Mouse (Mus musculus) midbrain, embryonic 15.5 days (tissue): ENCODE measurements around the gene Treml2. TPM values are rescaled to one million over a fixed set of nuclear protein-coding genes. Genes with fewer than 3 reads are reported as not detected.
"Not testable (repeated sequence)": the region's sequence is repeated elsewhere in the genome, so short reads cannot be mapped to it uniquely, and the experiment has no call there.

ENCODE experiments used
- ATAC-seq: fragments of 200-750 bp; cut with Nextera tagmentation; replicated peaks from 2 replicates; pipeline ENCODE4 v1.8.0; 2017; ENCODE audit warnings: moderate TSS enrichment
- H3K27ac ChIP-seq: fragments of 300-500 bp; sonication (generic); 2 replicates; pipeline ENCODE4 v1.5.1; 2015; ENCODE audit warnings: mild to moderate bottlenecking, inconsistent platforms
- H3K27me3 ChIP-seq: fragments of 300-500 bp; sonication (generic); replicated peaks from 2 replicates; pipeline ENCODE4 v1.6.1; 2015; ENCODE audit warnings: inconsistent platforms
- H3K36me3 ChIP-seq: fragments of 300-500 bp; sonication (generic); replicated peaks from 2 replicates; pipeline ENCODE4 v1.6.1; 2015; ENCODE audit warnings: inconsistent platforms
- H3K4me1 ChIP-seq: fragments of 300-500 bp; sonication (generic); 2 replicates; pipeline ENCODE4 v1.6.1; 2015; ENCODE audit warnings: inconsistent platforms
- H3K4me2 ChIP-seq: fragments of 300-500 bp; sonication (generic); 2 replicates; pipeline ENCODE4 v1.6.1; 2015; ENCODE audit warnings: inconsistent platforms, mild to moderate bottlenecking, moderate library complexity
- H3K4me3 ChIP-seq: fragments of 300-500 bp; sonication (generic); 2 replicates; pipeline ENCODE4 v1.5.1; 2015; ENCODE audit warnings: mild to moderate bottlenecking, inconsistent platforms
- H3K9ac ChIP-seq: fragments of 300-500 bp; sonication (generic); 2 replicates; pipeline ENCODE4 v1.6.1; 2015; ENCODE audit warnings: mild to moderate bottlenecking, inconsistent platforms
- H3K9me3 ChIP-seq: fragments of 300-500 bp; sonication (generic); 2 replicates; pipeline ENCODE4 v1.6.1; 2016; ENCODE audit warnings: inconsistent platforms
- WGBS: fragments of 180-500 bp; shearing (Covaris S2); methylation state at CpG from one replicate; pipeline ENCODE4 v1.1.7; 2015; ENCODE audit warnings: mixed read lengths; 5-methylcytosine and 5-hydroxymethylcytosine counted together
- polyA plus RNA-seq: library from polyadenylated mRNA; unstranded; fragments of >200 nt; fragmentation: Nextera tagmentation; extraction: Ambion mirVana; gene quantifications from 2 replicates; pipeline ENCODE4 v1.2.1, GENCODE M21; 2015

Treml2 gene
- polyA plus RNA-seq, 1 experiment from 2014 or later, result not detected

- 76% methylated on average over 9 of the region's 9 CpGs for WGBS
- no peak for ATAC-seq
- H3K27ac ChIP-seq, result no peak overlapping the region
These were observed 1.6 kb downstream of the Treml2 start for GRCm38 (mm10) chr17:48300861-48301260.

GRCm38 (mm10) chr17:48301792-48302191 is 2.5 kb downstream of the Treml2 start:
- no peak overlapping the region for H3K4me3 ChIP-seq
- H3K4me1 ChIP-seq, result no peaks in the 10 kb centered on the region
- H3K9ac ChIP-seq, result no peak overlapping the region
- 92% methylated on average over 5 of the region's 5 CpGs for WGBS
- no peaks in the 10 kb centered on the region for H3K9me3 ChIP-seq
- no peak overlapping the region for H3K4me2 ChIP-seq
- no peak overlapping the region for H3K27ac ChIP-seq
- no peaks in the 10 kb centered on the region for H3K36me3 ChIP-seq
- no peaks in the 10 kb centered on the region for H3K27me3 ChIP-seq
- ATAC-seq, result no peak

More at GRCm38 (mm10) chr17:48300861-48301260, 1.6 kb downstream of the Treml2 start:
- Histone ChIP-seq H3K4me3 (no peak overlapping the region), H3K9ac (no peak overlapping the region), H3K4me1 (no peaks in the 10 kb centered on the region), H3K9me3 (no peaks in the 10 kb centered on the region), H3K36me3 (no peaks in the 10 kb centered on the region), H3K4me2 (no peak overlapping the region), H3K27me3 (no peaks in the 10 kb centered on the region)

- H3K4me1 ChIP-seq, result no peaks in the 10 kb centered on the region
- no peak overlapping the region for H3K9ac ChIP-seq
- no peaks in the 10 kb centered on the region for H3K9me3 ChIP-seq
- no peak overlapping the region for H3K4me2 ChIP-seq
- ATAC-seq, result no peak
- no peaks in the 10 kb centered on the region for H3K27me3 ChIP-seq
- WGBS, result 77% methylated on average over 2 of the region's 2 CpGs
- no peak overlapping the region for H3K4me3 ChIP-seq
- no peaks in the 10 kb centered on the region for H3K36me3 ChIP-seq
- H3K27ac ChIP-seq, result no peak overlapping the region
These were observed 12.8 kb downstream of the Treml2 start for GRCm38 (mm10) chr17:48312124-48312523.

- H3K27me3 ChIP-seq, H3K36me3 ChIP-seq, H3K9ac ChIP-seq, H3K9me3 ChIP-seq, H3K27ac ChIP-seq, ATAC-seq, H3K4me1 ChIP-seq, H3K4me2 ChIP-seq, H3K4me3 ChIP-seq: not testable (repeated sequence)
- 93% methylated on average over 3 of the region's 3 CpGs for WGBS
These were observed 16.7 kb downstream of the Treml2 start, which contains the start of gene B430306N03Rik for GRCm38 (mm10) chr17:48315905-48316579. B430306N03Rik (plus strand) TSS chr17:48316141.

GRCm38 (mm10) chr17:48318686-48319085 is 19.4 kb downstream of the Treml2 start:
- H3K4me1 ChIP-seq, result no peaks in the 10 kb centered on the region
- no peaks in the 10 kb centered on the region for H3K27me3 ChIP-seq
- no peak overlapping the region for H3K4me2 ChIP-seq
- H3K27ac ChIP-seq, result no peak overlapping the region
- no peak for ATAC-seq
- H3K36me3 ChIP-seq, result no peaks in the 10 kb centered on the region
- no peak overlapping the region for H3K4me3 ChIP-seq
- H3K9ac ChIP-seq, result no peak overlapping the region
- no peaks in the 10 kb centered on the region for H3K9me3 ChIP-seq
- WGBS, result 94% methylated on average over 1 of the region's 1 CpGs

GRCm38 (mm10) chr17:48321279-48321678 is 22.0 kb downstream of the Treml2 start:
- Histone ChIP-seq H3K4me2 (no peak overlapping the region), H3K27me3 (no peaks in the 10 kb centered on the region), H3K4me3 (no peak overlapping the region), H3K36me3 (no peaks in the 10 kb centered on the region), H3K9me3 (no peaks in the 10 kb centered on the region), H3K9ac (no peak overlapping the region), H3K4me1 (no peaks in the 10 kb centered on the region), H3K27ac (no peak overlapping the region)
- WGBS, result 90% methylated on average over 2 of the region's 2 CpGs
- no peak for ATAC-seq

- no peak overlapping the region for H3K27ac ChIP-seq
- no peaks in the 10 kb centered on the region for H3K4me1 ChIP-seq
- H3K4me2 ChIP-seq, result no peak overlapping the region
- no peaks in the 10 kb centered on the region for H3K9me3 ChIP-seq
- H3K27me3 ChIP-seq, result no peaks in the 10 kb centered on the region
- H3K4me3 ChIP-seq, result no peak overlapping the region
- no peaks in the 10 kb centered on the region for H3K36me3 ChIP-seq
- no peak for ATAC-seq
- H3K9ac ChIP-seq, result no peak overlapping the region
- 62% methylated on average over 3 of the region's 3 CpGs for WGBS
These were observed 23.9 kb downstream of the Treml2 start for GRCm38 (mm10) chr17:48323236-48323635.

- Histone ChIP-seq H3K4me1 (no peaks in the 10 kb centered on the region), H3K36me3 (no peaks in the 10 kb centered on the region), H3K27ac (no peak overlapping the region), H3K4me2 (no peak overlapping the region), H3K4me3 (no peak overlapping the region), H3K9me3 (no peaks in the 10 kb centered on the region), H3K9ac (no peak overlapping the region), H3K27me3 (no peaks in the 10 kb centered on the region)
- no peak for ATAC-seq
- WGBS, result 92% methylated on average over 5 of the region's 5 CpGs
These were observed 25.0 kb downstream of the Treml2 start for GRCm38 (mm10) chr17:48324258-48324657.

GRCm38 (mm10) chr17:48325093-48325492 is 25.8 kb downstream of the Treml2 start:
- Histone ChIP-seq H3K27ac (no peak overlapping the region), H3K27me3 (no peaks in the 10 kb centered on the region), H3K4me1 (no peaks in the 10 kb centered on the region), H3K9me3 (no peaks in the 10 kb centered on the region), H3K36me3 (no peaks in the 10 kb centered on the region), H3K9ac (no peak overlapping the region), H3K4me3 (no peak overlapping the region), H3K4me2 (no peak overlapping the region)
- 94% methylated on average over 6 of the region's 6 CpGs for WGBS
- ATAC-seq, result no peak

- Histone ChIP-seq H3K4me3 (no peak overlapping the region), H3K4me2 (no peak overlapping the region), H3K4me1 (no peaks in the 10 kb centered on the region), H3K9ac (no peak overlapping the region), H3K27ac (no peak overlapping the region), H3K36me3 (no peaks in the 10 kb centered on the region), H3K9me3 (no peaks in the 10 kb centered on the region), H3K27me3 (no peaks in the 10 kb centered on the region)
- no peak for ATAC-seq
- WGBS, result 90% methylated on average over 11 of the region's 11 CpGs
These were observed 26.3 kb downstream of the Treml2 start for GRCm38 (mm10) chr17:48325638-48326037.

GRCm38 (mm10) chr17:48326656-48327055 is 27.4 kb downstream of the Treml2 start:
- Histone ChIP-seq H3K4me1 (no peaks in the 10 kb centered on the region), H3K27ac (no peak overlapping the region), H3K9me3 (no peaks in the 10 kb centered on the region), H3K27me3 (no peaks in the 10 kb centered on the region), H3K4me2 (no peak overlapping the region), H3K4me3 (no peak overlapping the region), H3K9ac (no peak overlapping the region), H3K36me3 (no peaks in the 10 kb centered on the region)
- 79% methylated on average over 4 of the region's 4 CpGs for WGBS
- ATAC-seq, result no peak

- Histone ChIP-seq H3K9ac (no peak overlapping the region), H3K4me2 (no peak overlapping the region), H3K9me3 (no peaks in the 10 kb centered on the region), H3K27ac (no peak overlapping the region), H3K4me1 (no peaks in the 10 kb centered on the region), H3K27me3 (no peaks in the 10 kb centered on the region), H3K36me3 (no peaks in the 10 kb centered on the region), H3K4me3 (no peak overlapping the region)
- ATAC-seq, result no peak
- 94% methylated on average over 2 of the region's 2 CpGs for WGBS
These were observed 33.2 kb downstream of the Treml2 start for GRCm38 (mm10) chr17:48332524-48332923.

GRCm38 (mm10) chr17:48334186-48334585 is 34.9 kb downstream of the Treml2 start:
- Histone ChIP-seq H3K27ac (no peak overlapping the region), H3K4me1 (no peaks in the 10 kb centered on the region), H3K9ac (no peak overlapping the region), H3K4me3 (no peak overlapping the region), H3K36me3 (no peaks in the 10 kb centered on the region), H3K4me2 (no peak overlapping the region), H3K9me3 (no peaks in the 10 kb centered on the region), H3K27me3 (no peaks in the 10 kb centered on the region)
- 84% methylated on average over 4 of the region's 4 CpGs for WGBS
- no peak for ATAC-seq
